Mouse (Mus musculus): Measurements from ENCODE around the gene Tnp2.

The Tnp2 gene

GRCm38 (mm10) chr16:10782377-10783151, 5.9 kb downstream of the Tnp2 start:
- ChIA-PET CTCF (interaction anchor here in 3 of 4 experiments (0.5 to 1.6 kb wide), 10 partner anchors 15 to 416 kb away, joined by 3 to 7 read pairs (median 3); no protein-coding TSS in a partner anchor), POLR2A (interaction anchor here in 2 of 4 experiments (0.7 to 1.6 kb wide), 6 partner anchors 23 to 497 kb away, joined by 3 to 7 read pairs (median 3); no protein-coding TSS in a partner anchor)

DNA sequence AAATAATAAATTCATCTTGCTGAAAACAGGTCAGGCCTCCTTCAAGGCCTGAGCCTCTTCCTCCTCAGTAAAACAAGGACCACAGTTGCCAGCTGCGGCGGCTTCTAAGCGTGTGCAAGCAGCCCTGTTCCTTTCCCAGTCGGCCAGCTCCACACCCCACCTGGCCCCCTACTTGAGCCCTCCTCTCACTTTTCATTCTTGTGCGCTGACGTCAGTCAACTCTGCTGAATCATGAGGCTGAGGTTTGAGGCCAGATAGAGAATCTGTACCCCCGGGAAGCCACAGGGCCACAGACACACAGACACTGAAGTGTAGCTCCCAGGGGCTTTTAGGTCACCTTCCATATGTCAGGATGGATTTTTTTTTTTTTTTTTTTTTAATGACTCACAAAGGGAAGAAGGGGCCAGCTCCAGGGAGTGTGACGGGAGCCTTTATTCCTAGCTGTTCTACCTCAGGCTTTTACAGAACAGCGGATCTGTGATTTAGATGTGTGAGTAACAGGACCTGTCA, 6.5 kb downstream of the Tnp2 start:
- ChIA-PET POLR2A (interaction anchor here (0.6 to 1.6 kb wide), 10 partner anchors 13 to 496 kb away, joined by 3 to 7 read pairs (median 3); no protein-coding TSS in a partner anchor), CTCF (interaction anchor here (0.5 to 1.6 kb wide), 14 partner anchors 15 to 1632 kb away, joined by 3 to 7 read pairs (median 3); no protein-coding TSS in a partner anchor)

- CTCF ChIA-PET, result no interaction called here
- POLR2A ChIA-PET, result no interaction called here
These were observed 7.8 kb downstream of the Tnp2 start for GRCm38 (mm10) chr16:10780631-10781120.

DNA sequence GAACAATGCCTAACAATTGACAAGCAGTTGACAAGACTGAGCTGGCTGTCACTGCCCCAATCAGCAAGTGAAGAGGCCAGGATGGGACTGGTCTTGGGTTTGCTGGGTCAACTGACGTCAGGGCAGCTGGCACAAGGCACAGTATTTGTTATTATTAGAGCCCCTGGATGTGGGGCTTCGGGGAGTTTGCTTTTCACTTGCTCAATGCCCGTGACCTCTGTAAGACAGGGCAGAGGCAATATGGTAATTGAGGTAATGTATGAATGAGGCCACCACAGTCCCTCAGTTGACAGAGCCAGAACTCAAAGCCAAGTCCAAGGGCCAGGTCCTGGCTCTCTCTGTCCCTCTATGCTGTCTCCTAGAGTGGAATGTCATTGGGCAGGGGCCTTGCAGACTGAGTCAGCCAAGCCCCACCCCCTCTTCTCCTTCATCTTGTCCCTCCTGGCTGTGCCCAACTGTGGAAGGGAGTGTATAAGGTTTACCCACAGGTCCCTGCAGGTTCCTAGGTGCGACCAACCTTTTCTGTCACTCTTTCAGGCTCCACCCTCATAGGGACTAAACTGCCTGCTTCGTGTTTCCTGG, 10.8 kb downstream of the Tnp2 start:
- ChIA-PET POLR2A (interaction anchor here in 1 of 4 experiments (0.9 to 1.4 kb wide), 3 partner anchors 9 to 365 kb away, joined by 3 read pairs; partner anchors contain the start of gene Nubp1), CTCF (interaction anchor here in 2 of 4 experiments (0.7 to 1.0 kb wide), 3 partner anchors 9 kb away, joined by 3 to 5 read pairs (median 3); no protein-coding TSS in a partner anchor)

DNA sequence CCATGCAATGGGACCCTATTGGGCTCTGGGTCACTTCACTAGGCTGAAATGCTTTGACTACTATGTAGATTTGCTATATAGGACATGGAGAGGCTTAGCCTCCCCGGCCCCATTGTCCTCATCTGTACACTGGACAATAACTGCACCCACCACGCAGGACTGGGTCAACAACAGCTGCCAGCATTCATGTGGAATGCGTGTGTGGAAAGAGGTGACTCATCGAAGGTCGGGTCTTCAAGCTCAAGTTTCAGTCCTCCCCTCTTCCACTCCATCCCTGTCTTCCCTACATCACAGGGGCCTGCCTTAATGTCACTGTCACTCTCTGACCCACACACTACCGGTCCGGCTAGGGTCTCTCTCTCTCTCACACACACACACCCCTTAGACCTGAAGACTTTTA, 12.1 kb downstream of the Tnp2 start:
- CTCF ChIA-PET, result interaction anchor here in 1 of 4 experiments (0.5 kb wide), 1 partner anchor 462 kb away, joined by 3 read pairs; no protein-coding TSS in a partner anchor
- POLR2A ChIA-PET, result interaction anchor here in 2 of 4 experiments (0.7 to 1.1 kb wide), 4 partner anchors 9 to 200 kb away, joined by 3 read pairs; no protein-coding TSS in a partner anchor

GRCm38 (mm10) chr16:10774726-10775125, 13.7 kb downstream of the Tnp2 start:
- POLR2A ChIA-PET, result interaction anchor here in 1 of 4 experiments (0.9 kb wide), 1 partner anchor 243 kb away, joined by 3 read pairs; no protein-coding TSS in a partner anchor
- CTCF ChIA-PET, result interaction anchor here in 2 of 4 experiments (0.6 to 1.6 kb wide), 3 partner anchors 11 to 20 kb away, joined by 3 to 7 read pairs (median 3); partner anchors contain the start of gene Socs1 (in 1 of the 2)

DNA sequence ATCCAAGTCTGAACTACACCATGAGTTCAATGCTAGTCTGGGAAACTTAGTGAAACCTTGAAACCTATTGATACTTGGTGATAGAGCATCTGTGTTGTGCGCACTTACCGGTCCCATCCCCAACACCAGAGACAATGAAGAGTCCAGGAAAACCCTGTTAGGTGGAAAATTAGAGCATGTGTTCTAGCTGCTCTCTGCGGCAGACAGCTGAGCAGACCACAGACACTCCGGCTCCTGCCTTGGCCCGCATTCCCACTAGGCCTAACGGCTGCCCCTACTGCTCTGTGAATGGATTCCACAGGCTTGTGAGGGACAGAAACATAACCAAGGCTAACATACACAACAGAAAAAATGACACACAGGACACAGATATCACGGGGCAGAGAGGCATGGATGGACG, 14.9 kb downstream of the Tnp2 start:
- ChIA-PET CTCF (interaction anchor here in 1 of 4 experiments (0.5 kb wide), 1 partner anchor 50 kb away, joined by 5 read pairs; no protein-coding TSS in a partner anchor), POLR2A (no interaction called here)

GRCm38 (mm10) chr16:10771769-10772510, 16.5 kb downstream of the Tnp2 start:
- ChIA-PET POLR2A (no interaction called here), CTCF (no interaction called here)

GRCm38 (mm10) chr16:10770531-10771325, 17.7 kb downstream of the Tnp2 start:
- CTCF ChIA-PET, result interaction anchor here in 3 of 4 experiments (0.5 to 1.4 kb wide), 5 partner anchors 10 to 205 kb away, joined by 3 to 5 read pairs (median 4); no protein-coding TSS in a partner anchor
- POLR2A ChIA-PET, result interaction anchor here in 1 of 4 experiments (0.7 to 1.1 kb wide), 4 partner anchors 14 to 201 kb away, joined by 3 to 6 read pairs (median 3); partner anchors contain the start of gene Socs1

- ChIA-PET POLR2A (interaction anchor here in 3 of 4 experiments (0.7 to 1.2 kb wide), 3 partner anchors 10 to 116 kb away, joined by 3 to 4 read pairs (median 3); no protein-coding TSS in a partner anchor), CTCF (interaction anchor here (0.6 to 1.4 kb wide), 7 partner anchors 12 to 430 kb away, joined by 3 to 4 read pairs (median 3); no protein-coding TSS in a partner anchor)
These were observed 18.8 kb downstream of the Tnp2 start for GRCm38 (mm10) chr16:10769661-10770060.

DNA sequence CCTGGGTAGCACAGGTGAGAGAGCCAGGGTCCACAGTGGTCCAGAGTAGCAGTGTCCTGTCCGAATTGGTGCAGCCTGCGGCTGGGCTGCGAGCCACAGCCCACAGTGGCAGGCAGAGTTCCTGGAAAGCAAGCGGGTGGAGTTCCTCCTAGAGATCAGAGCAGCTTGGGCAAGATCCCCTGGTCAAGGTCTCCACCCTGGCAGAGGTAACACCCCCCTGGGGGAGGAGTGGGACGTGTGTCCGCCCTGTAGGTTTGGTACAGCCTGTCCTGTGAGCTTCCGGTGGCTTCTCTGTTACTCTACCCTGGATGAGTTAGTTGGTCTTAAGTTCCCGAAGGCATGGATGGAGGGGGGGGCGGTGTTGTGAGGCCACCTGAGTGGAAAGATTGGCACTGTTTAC, 19.6 kb downstream of the Tnp2 start:
- ChIA-PET POLR2A (interaction anchor here in 1 of 4 experiments (1.2 kb wide), 1 partner anchor 9 kb away, joined by 3 read pairs; no protein-coding TSS in a partner anchor), CTCF (interaction anchor here in 1 of 4 experiments (0.7 kb wide), 1 partner anchor 9 kb away, joined by 3 read pairs; no protein-coding TSS in a partner anchor)

DNA sequence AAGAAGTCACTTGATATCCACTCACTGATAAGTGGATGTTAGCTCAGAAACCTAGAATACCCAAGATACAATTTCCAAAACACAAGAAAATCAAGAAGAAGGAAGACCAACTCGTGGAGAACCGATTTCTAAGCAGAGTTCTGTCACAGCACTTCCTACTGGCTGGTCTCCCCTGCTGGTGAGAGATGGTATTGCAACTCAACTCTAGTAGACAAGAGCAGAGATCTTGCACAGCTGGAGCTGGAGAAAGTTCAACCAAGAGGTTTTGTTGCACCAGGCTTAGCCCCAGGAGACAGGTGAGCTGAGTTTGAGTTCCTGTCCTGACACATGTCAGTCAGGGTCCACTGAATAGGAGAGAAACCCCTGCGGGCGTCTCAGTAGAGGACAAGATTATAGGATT, 21.3 kb downstream of the Tnp2 start:
- POLR2A ChIA-PET, result interaction anchor here in 1 of 4 experiments (1.0 kb wide), 1 partner anchor 127 kb away, joined by 3 read pairs; no protein-coding TSS in a partner anchor
- CTCF ChIA-PET, result interaction anchor here (0.6 to 1.2 kb wide), 10 partner anchors 15 to 506 kb away, joined by 3 to 5 read pairs (median 3); partner anchors contain the start of gene Tnp2 (in 1 of the 4)

DNA sequence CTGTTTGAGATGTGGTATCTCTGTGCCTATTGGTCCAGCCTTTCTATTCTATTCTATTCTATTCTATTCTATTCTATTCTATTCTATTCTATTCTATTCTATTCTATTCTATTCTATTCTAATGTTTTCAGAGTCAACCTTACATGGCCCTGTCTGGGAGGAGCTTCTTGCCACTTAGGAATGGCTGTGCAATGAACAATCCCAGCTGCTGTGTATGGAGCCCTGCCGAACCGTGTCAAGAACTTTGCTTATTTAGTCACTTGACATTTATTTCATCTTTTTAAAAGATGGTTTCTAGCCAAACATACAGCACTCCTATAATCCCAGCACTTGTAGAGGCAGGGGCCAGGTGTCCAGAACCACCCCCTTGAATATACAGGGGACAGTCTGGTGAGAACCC, 24.1 kb downstream of the Tnp2 start:
- CTCF ChIA-PET, result no interaction called here
- POLR2A ChIA-PET, result interaction anchor here in 2 of 4 experiments (0.5 to 3.3 kb wide), 2 partner anchors 22 to 166 kb away, joined by 3 to 9 read pairs; no protein-coding TSS in a partner anchor

GRCm38 (mm10) chr16:10763540-10764264, 24.8 kb downstream of the Tnp2 start:
- ChIA-PET POLR2A (interaction anchor here in 2 of 4 experiments (0.8 to 3.3 kb wide), 2 partner anchors 23 to 188 kb away, joined by 6 to 9 read pairs; no protein-coding TSS in a partner anchor), CTCF (no interaction called here)

GRCm38 (mm10) chr16:10762569-10763180, 25.8 kb downstream of the Tnp2 start:
- ChIA-PET CTCF (no interaction called here), POLR2A (interaction anchor here in 2 of 4 experiments (0.6 to 3.3 kb wide), 3 partner anchors 24 to 140 kb away, joined by 3 to 9 read pairs (median 3); no protein-coding TSS in a partner anchor)

GRCm38 (mm10) chr16:10761182-10761581, 27.3 kb downstream of the Tnp2 start:
- POLR2A ChIA-PET, result interaction anchor here in 1 of 4 experiments (3.3 kb wide), 1 partner anchor 25 kb away, joined by 9 read pairs; no protein-coding TSS in a partner anchor
- CTCF ChIA-PET, result interaction anchor here in 1 of 4 experiments (0.6 kb wide), 1 partner anchor 274 kb away, joined by 4 read pairs; no protein-coding TSS in a partner anchor

All from embryonic stem cell, embryonic (primary cell).